Mouse (Mus musculus) hindbrain, embryonic 13.5 days (tissue): Measurements from ENCODE around the gene Elf1. TPM values are rescaled to one million over a fixed set of nuclear protein-coding genes. Genes with fewer than 3 reads are reported as not detected.
"Not testable (repeated sequence)": the region's sequence is repeated elsewhere in the genome, so short reads cannot be mapped to it uniquely, and the experiment has no call there.

Experiments used
- ATAC-seq: fragments of 200-750 bp; cut with Nextera tagmentation; 2 replicates; pipeline ENCODE4 v1.8.0; 2017; ENCODE audit warnings: moderate TSS enrichment; ENCODE audit not compliant: low FRiP score
- H3K27ac ChIP-seq: fragments of 300-500 bp; sonication (generic); 2 replicates; pipeline ENCODE4 v1.5.1; 2015; ENCODE audit warnings: inconsistent platforms, mild to moderate bottlenecking, moderate library complexity
- H3K27me3 ChIP-seq: fragments of 300-500 bp; sonication (generic); 2 replicates; pipeline ENCODE4 v1.6.1; 2015; ENCODE audit warnings: mild to moderate bottlenecking, inconsistent platforms
- H3K36me3 ChIP-seq: fragments of 300-500 bp; sonication (generic); 2 replicates; pipeline ENCODE4 v1.6.1; 2015; ENCODE audit warnings: mild to moderate bottlenecking, inconsistent platforms
- H3K4me1 ChIP-seq: fragments of 300-500 bp; sonication (generic); replicated peaks from 2 replicates; pipeline ENCODE4 v1.6.1; 2015; ENCODE audit warnings: inconsistent platforms
- H3K4me2 ChIP-seq: fragments of 300-500 bp; sonication (generic); 2 replicates; pipeline ENCODE4 v1.6.1; 2015; ENCODE audit warnings: inconsistent platforms, mild to moderate bottlenecking, moderate library complexity
- H3K4me3 ChIP-seq: fragments of 300-500 bp; sonication (generic); 2 replicates; pipeline ENCODE4 v1.5.1; 2015; ENCODE audit warnings: mild to moderate bottlenecking, inconsistent platforms
- H3K9ac ChIP-seq: fragments of 300-500 bp; sonication (generic); 2 replicates; pipeline ENCODE4 v1.6.1; 2015; ENCODE audit warnings: mild to moderate bottlenecking, inconsistent platforms
- H3K9me3 ChIP-seq: fragments of 300-500 bp; sonication (generic); 2 replicates; pipeline ENCODE4 v1.6.1; 2016; ENCODE audit warnings: inconsistent platforms
- WGBS: fragments of 180-500 bp; shearing (Covaris S2); methylation state at CpG from one replicate; pipeline ENCODE4 v1.1.7; 2015; 5-methylcytosine and 5-hydroxymethylcytosine counted together
- polyA plus RNA-seq: library from polyadenylated mRNA; unstranded; fragments of >200 nt; fragmentation: Nextera tagmentation; extraction: Ambion mirVana; gene quantifications from 2 replicates; pipeline ENCODE4 v1.2.1, GENCODE M21; 2015

The Elf1 gene
- 3.8 and 3.9 TPM in 2 replicates for polyA plus RNA-seq

GRCm38 (mm10) chr14:79480624-79481338, at the start of gene Elf1:
Gene Elf1 (plus strand): TSS chr14:79481194.
- ATAC-seq: peak; percentile 80
- Histone ChIP-seq H3K4me2 (peak within 1 kb of the TSS; percentile 66), H3K9me3 (no peaks in the 10 kb centered on the region), H3K27ac (peak within 1 kb of the TSS; percentile 100), H3K4me1 (peaks cover 31% of the 10 kb centered on the region), H3K36me3 (peaks cover 12% of the 10 kb centered on the region), H3K9ac (peak within 1 kb of the TSS; percentile 97), H3K27me3 (no peaks in the 10 kb centered on the region), H3K4me3 (peak within 1 kb of the TSS; percentile 89)
- WGBS: under 1% methylated on average over 92 of the region's 96 CpGs

- Histone ChIP-seq H3K36me3 (peaks cover 4% of the 10 kb centered on the region), H3K4me2 (no peak overlapping the region), H3K4me3 (no peak overlapping the region), H3K9me3 (no peaks in the 10 kb centered on the region), H3K9ac (no peak overlapping the region), H3K27me3 (no peaks in the 10 kb centered on the region), H3K4me1 (no peaks in the 10 kb centered on the region), H3K27ac (no peak overlapping the region)
- 81% methylated on average over 1 of the region's 1 CpGs for WGBS
- no peak for ATAC-seq
Observed at GRCm38 (mm10) chr14:79434068-79434467, 46.9 kb upstream of the Elf1 start.

DNA sequence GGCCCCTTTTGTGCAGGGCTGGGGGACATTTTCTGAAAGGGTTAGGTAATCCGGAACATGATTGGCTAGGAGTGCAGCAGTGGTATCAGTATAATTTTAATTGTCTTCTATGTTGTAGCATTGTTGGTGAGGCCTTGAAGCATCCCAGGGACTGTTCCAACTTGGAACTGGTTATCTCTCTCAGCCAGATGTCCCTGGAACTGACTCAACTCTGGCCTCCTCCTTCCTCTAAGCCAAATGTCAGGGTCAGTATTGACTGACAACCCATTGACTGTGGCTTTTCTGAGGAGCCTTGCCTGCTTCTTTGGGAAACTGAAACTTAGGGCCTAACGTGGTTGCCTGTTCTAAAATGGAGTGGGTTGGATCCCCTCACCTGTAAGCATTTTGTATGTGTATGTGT, 40.3 kb upstream of the Elf1 start:
- Histone ChIP-seq H3K9me3 (no peaks in the 10 kb centered on the region), H3K4me1 (peaks cover 17% of the 10 kb centered on the region), H3K36me3 (no peaks in the 10 kb centered on the region), H3K4me2 (no peak overlapping the region), H3K27me3 (no peaks in the 10 kb centered on the region), H3K9ac (no peak overlapping the region), H3K27ac (no peak overlapping the region), H3K4me3 (no peak overlapping the region)
- no peak for ATAC-seq
- WGBS: 92% methylated on average over 2 of the region's 2 CpGs

DNA sequence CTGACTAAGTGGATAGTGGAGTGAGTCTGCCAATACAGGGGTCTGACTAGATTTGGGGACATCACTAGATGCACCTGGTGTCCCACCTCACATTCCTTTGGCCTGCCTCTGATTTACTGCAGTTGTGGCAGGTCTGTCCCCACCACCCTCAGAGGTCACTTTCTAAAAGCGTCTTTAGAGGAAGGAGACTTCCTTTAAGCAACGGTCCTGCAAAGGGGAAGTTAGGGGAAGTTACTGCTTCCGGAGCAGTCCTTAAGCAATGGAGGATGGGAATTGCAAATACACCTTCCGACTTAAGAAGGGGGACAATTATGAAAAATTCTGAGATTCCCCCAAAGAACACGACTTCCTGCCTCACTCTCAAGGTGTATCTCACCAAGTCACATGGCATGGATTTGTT, 39.6 kb upstream of the Elf1 start:
- H3K27me3 ChIP-seq: no peaks in the 10 kb centered on the region
- H3K9me3 ChIP-seq: no peaks in the 10 kb centered on the region
- no peak overlapping the region for H3K4me3 ChIP-seq
- H3K36me3 ChIP-seq: no peaks in the 10 kb centered on the region
- H3K27ac ChIP-seq: no peak overlapping the region
- no peak for ATAC-seq
- 87% methylated on average over 5 of the region's 5 CpGs for WGBS
- no peak overlapping the region for H3K9ac ChIP-seq
- H3K4me1 ChIP-seq: peaks cover 20% of the 10 kb centered on the region
- H3K4me2 ChIP-seq: no peak overlapping the region

DNA sequence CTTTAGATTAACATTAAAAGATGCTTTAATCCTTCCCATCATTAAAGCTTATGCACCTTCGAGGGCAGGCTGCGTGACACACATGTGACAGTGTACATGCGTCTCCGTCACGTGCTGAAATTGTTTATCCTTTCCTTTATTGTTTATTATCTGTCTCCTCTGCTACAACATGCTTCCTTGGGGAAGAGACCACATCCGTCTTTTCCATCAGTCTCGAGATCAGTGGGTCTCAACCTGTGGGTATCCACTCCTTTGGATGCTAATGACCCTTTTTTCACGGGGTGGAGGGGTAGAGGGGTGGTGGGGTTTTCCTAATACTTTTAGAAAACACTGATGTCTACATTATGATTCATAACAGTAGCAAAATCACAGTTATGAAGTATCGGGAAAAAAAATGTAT, 36.4 kb upstream of the Elf1 start:
- peak overlapping the region; percentile 87 for H3K27ac ChIP-seq
- peak; percentile 40 for ATAC-seq
- peak overlapping the region; percentile 47 for H3K4me2 ChIP-seq
- no peaks in the 10 kb centered on the region for H3K27me3 ChIP-seq
- H3K9me3 ChIP-seq: no peaks in the 10 kb centered on the region
- peak overlapping the region; percentile 27; the same call in 1 of the 2 replicates for H3K4me3 ChIP-seq
- peaks cover 20% of the 10 kb centered on the region for H3K4me1 ChIP-seq
- WGBS: 68% methylated on average over 9 of the region's 9 CpGs
- no peaks in the 10 kb centered on the region for H3K36me3 ChIP-seq
- no peak overlapping the region for H3K9ac ChIP-seq

DNA sequence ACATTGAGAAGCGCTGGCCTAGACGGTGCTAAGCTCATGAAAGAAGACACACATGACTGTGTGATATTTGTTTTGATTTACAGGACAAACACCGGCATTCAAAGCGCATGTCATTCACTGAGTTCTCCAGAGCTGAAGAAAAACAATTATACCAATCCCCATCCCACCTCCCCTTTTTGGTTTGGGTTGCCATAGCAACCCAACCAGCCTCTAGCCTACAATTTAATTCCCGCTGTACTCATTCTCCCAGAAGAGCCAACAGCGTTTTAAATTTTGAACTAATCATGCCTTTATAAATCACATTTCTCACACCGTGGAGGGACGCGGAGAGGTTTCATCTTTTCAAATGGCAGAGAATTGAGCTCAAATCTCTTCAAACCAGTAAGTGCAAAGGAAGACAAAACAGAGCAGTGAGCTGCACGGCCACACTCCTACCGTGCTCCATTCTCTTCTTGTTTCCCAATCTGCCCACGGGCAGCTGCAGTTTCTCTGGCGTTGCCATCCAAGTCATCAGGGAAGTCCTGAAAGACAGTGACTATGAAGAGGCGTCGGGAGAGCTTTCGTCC, 35.9 kb upstream of the Elf1 start:
- peaks cover 20% of the 10 kb centered on the region for H3K4me1 ChIP-seq
- H3K9me3 ChIP-seq: no peaks in the 10 kb centered on the region
- H3K27ac ChIP-seq: peak overlapping the region; percentile 87
- peak overlapping the region; percentile 4 for H3K9ac ChIP-seq
- peak overlapping the region; percentile 47 for H3K4me2 ChIP-seq
- no peaks in the 10 kb centered on the region for H3K27me3 ChIP-seq
- H3K4me3 ChIP-seq: peak overlapping the region; percentile 27
- peak; percentile 81 for ATAC-seq
- 16% methylated on average over 16 of the region's 16 CpGs for WGBS
- H3K36me3 ChIP-seq: no peaks in the 10 kb centered on the region

DNA sequence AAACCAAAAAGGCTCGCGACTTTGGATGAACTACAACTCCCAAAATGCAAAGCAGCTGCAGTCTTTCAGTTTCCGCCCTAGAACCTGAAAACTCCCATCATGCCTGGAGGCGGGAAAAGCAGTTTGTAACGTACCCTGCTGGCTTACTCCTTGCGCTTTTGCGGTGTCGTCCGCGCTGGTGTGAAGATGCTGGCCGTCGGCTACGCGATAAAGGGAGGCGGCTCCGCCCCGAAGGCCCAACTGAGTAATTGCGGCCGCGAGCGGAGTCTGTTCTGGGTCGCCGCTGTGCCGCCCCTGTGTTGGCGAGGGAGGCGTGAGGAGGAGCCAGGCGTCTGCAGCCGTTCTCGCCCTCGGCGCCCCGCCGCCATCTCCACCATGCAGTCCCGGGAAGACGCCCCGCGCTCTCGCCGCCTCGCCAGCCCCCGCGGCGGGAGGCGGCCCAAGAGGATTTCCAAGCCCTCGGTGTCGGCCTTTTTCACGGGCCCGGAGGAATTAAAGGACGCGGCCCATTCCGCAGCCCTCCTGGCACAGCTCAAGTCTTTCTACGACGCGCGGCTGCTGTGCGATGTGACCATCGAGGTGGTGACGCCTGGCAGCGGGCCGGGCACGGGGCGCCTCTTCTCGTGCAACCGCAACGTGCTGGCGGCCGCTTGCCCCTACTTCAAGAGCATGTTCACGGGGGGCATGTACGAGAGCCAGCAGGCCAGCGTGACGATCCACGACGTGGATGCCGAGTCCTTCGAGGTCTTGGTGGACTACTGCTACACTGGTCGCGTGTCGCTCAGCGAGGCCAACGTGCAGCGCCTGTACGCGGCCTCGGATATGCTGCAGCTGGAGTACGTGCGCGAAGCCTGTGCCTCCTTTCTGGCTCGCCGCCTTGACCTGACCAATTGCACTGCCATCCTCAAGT, 29.1 kb upstream of the Elf1 start, which contains the start of gene Kbtbd6:
Gene Kbtbd6, plus strand, starts transcription at position 155 of the 910 bp plus-strand sequence.
- not testable (repeated sequence) for H3K36me3 ChIP-seq, H3K4me1 ChIP-seq, H3K9me3 ChIP-seq, H3K27ac ChIP-seq, H3K27me3 ChIP-seq
- ATAC-seq: peak; percentile 89
- Histone ChIP-seq H3K9ac (peak within 1 kb of the TSS; percentile 64), H3K4me3 (peak within 1 kb of the TSS; percentile 57), H3K4me2 (peak within 1 kb of the TSS; percentile 72)
- WGBS: 17% methylated on average over 36 of the region's 89 CpGs

GRCm38 (mm10) chr14:79452591-79452934, 28.4 kb upstream of the Elf1 start:
- not testable (repeated sequence) for H3K27ac ChIP-seq, H3K36me3 ChIP-seq, H3K9me3 ChIP-seq, H3K4me1 ChIP-seq, H3K4me3 ChIP-seq, H3K9ac ChIP-seq, H3K4me2 ChIP-seq, H3K27me3 ChIP-seq
- ATAC-seq: peak; percentile 40
- WGBS: 94% methylated on average over 7 of the region's 10 CpGs

DNA sequence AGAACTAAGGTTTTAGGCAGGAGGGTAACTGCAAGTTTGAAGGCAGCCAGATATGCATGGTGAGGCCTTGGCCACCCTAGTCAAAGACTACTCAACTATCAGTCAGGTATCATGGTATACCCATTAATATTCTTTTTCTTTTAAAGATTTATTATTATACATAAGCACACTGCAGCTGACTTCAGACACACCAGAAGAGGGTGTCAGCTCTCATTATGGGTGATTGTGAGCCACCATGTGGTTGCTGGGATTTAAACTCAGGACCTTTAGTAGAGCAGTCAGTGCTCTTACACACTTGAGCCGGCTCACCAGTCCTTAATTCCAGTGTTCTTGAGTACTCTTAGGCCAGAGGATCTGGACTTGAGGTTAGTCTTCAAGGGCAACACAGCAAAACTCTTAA, 20.6 kb upstream of the Elf1 start:
- no peak for ATAC-seq
- no peak overlapping the region for H3K27ac ChIP-seq
- WGBS: 91% methylated on average over 1 of the region's 1 CpGs

GRCm38 (mm10) chr14:79460988-79461387, 20.0 kb upstream of the Elf1 start:
- Histone ChIP-seq H3K4me2 (no peak overlapping the region), H3K4me1 (no peaks in the 10 kb centered on the region), H3K27ac (no peak overlapping the region), H3K4me3 (no peak overlapping the region), H3K36me3 (peaks cover 49% of the 10 kb centered on the region), H3K27me3 (no peaks in the 10 kb centered on the region), H3K9me3 (no peaks in the 10 kb centered on the region), H3K9ac (no peak overlapping the region)
- WGBS: 96% methylated on average over 4 of the region's 4 CpGs
- no peak for ATAC-seq

More for the DNA sequence above, 20.6 kb upstream of the Elf1 start:
- Histone ChIP-seq H3K4me1 (no peaks in the 10 kb centered on the region), H3K4me3 (no peak overlapping the region), H3K4me2 (no peak overlapping the region), H3K36me3 (peaks cover 43% of the 10 kb centered on the region), H3K9me3 (no peaks in the 10 kb centered on the region), H3K27me3 (no peaks in the 10 kb centered on the region), H3K9ac (no peak overlapping the region)

GRCm38 (mm10) chr14:79465623-79466022, 15.4 kb upstream of the Elf1 start:
- Histone ChIP-seq H3K4me1 (no peaks in the 10 kb centered on the region), H3K4me2 (no peak overlapping the region), H3K4me3 (no peak overlapping the region), H3K27ac (no peak overlapping the region), H3K36me3 (peaks cover 76% of the 10 kb centered on the region), H3K9ac (no peak overlapping the region), H3K27me3 (no peaks in the 10 kb centered on the region), H3K9me3 (no peaks in the 10 kb centered on the region)
- WGBS: 93% methylated on average over 1 of the region's 1 CpGs
- no peak for ATAC-seq

- H3K36me3 ChIP-seq: peaks cover 79% of the 10 kb centered on the region
- no peak overlapping the region for H3K27ac ChIP-seq
- no peaks in the 10 kb centered on the region for H3K4me1 ChIP-seq
- H3K27me3 ChIP-seq: no peaks in the 10 kb centered on the region
- H3K4me2 ChIP-seq: no peak overlapping the region
- no peaks in the 10 kb centered on the region for H3K9me3 ChIP-seq
- ATAC-seq: no peak
- no peak overlapping the region for H3K4me3 ChIP-seq
- no peak overlapping the region for H3K9ac ChIP-seq
- WGBS: 28% methylated on average over 3 of the region's 3 CpGs
Observed at GRCm38 (mm10) chr14:79467621-79468020, 13.4 kb upstream of the Elf1 start.
